Mouse (Mus musculus): ENCODE measurements around the gene Dhx32.

Gene Dhx32

GRCm38 (mm10) chr7:133775796-133776625 is 6.5 kb downstream of the Dhx32 start:
- in situ Hi-C loops (cut with MboI, MseI), result loop anchor here in 1 of 2 experiments (5.0 to 25.0 kb wide), 2 partner anchors 69 to 1861 kb away; partner anchors contain the start of gene Bccip

DNA sequence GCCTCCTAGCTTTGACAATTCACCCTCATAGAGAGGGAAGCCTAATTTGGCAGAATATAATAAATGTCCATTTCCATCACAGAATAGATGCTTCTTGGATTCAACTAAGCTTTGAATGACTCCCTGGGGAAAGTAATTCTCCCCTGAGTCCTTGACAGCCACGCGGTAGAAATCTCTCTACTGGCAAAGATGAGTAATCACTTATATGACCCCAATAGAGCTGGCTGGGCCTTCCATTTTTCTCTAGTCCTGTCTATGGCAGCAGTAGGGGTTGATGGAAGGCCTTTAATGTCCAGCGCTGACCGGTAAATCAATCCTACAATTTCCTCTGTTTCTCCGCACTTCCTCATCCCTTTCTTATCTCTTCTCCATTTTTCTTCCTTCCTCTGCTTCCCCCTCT is 7.3 kb downstream of the Dhx32 start:
- in situ Hi-C loops (cut with MboI, MseI), result loop anchor here in 1 of 2 experiments (5.0 to 25.0 kb wide), 2 partner anchors 68 to 1862 kb away; partner anchors contain the start of gene Bccip

GRCm38 (mm10) chr7:133768517-133768916 is 14.0 kb downstream of the Dhx32 start:
- in situ Hi-C loops (cut with MboI, MseI), result no loop called here

- in situ Hi-C loops (cut with MboI, MseI), result no loop called here
Observed at GRCm38 (mm10) chr7:133768027-133768426, 14.5 kb downstream of the Dhx32 start.

- in situ Hi-C loops (cut with MboI, MseI), result no loop called here
Observed at GRCm38 (mm10) chr7:133765849-133766243, 16.7 kb downstream of the Dhx32 start.

- in situ Hi-C loops (cut with MboI, MseI), result no loop called here
Observed at GRCm38 (mm10) chr7:133765240-133765848, 17.2 kb downstream of the Dhx32 start.

DNA sequence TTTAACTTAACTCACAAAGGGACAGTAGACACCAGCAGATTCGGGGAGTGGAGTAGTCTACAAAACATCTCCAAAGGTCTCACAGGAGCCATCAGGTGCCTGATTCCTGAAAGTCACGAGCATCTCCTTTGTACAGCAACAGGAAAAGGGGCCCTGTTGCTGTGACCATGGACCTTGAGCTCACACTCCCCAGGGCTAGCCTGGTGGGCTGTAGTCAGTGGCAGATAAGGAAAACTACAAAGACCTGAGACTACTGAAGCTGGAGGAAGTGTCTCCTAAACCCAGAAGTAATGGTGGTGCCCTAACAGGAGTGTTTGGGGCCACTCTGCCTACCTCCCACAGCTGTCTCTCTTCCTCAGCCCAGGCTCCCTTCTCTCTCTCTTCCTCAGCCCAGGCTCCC is 18.1 kb downstream of the Dhx32 start:
- in situ Hi-C loops (cut with MboI, MseI), result no loop called here

GRCm38 (mm10) chr7:133762696-133763095 is 19.8 kb downstream of the Dhx32 start:
- in situ Hi-C loops (cut with MboI, MseI), result no loop called here

- in situ Hi-C loops (cut with MboI, MseI), result no loop called here
Observed at GRCm38 (mm10) chr7:133759611-133760353, 22.7 kb downstream of the Dhx32 start.

- in situ Hi-C loops (cut with MboI, MseI), result no loop called here
Observed at GRCm38 (mm10) chr7:133758716-133759115, 23.8 kb downstream of the Dhx32 start.

DNA sequence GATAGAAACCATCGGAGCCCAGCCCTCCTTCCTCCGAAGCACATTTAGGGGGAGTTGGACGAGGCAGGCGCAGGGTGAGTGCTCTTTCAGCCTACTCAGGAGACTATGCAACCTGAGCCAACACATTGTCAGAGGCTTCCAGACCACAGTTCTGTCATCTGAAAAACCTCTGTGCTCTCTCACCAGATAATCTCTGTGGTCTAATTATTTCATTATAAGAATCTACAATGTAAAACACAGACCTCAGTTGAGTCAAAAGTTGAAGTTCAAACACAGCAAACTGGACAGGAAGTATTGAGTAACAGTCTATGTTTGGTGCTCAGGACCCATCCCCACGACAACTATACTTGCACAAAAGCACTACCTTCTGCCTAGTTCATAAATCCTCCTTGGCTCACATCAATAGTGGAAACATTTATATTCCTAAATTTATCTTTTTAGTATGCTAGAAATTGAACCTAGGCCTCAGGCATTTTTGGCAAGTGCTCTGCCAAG is 24.5 kb downstream of the Dhx32 start:
- in situ Hi-C loops (cut with MboI, MseI), result no loop called here

- in situ Hi-C loops (cut with MboI, MseI), result no loop called here
Observed at GRCm38 (mm10) chr7:133751163-133751562, 31.4 kb downstream of the Dhx32 start.

GRCm38 (mm10) chr7:133750666-133751065 is 31.9 kb downstream of the Dhx32 start:
- in situ Hi-C loops (cut with MboI, MseI), result no loop called here

DNA sequence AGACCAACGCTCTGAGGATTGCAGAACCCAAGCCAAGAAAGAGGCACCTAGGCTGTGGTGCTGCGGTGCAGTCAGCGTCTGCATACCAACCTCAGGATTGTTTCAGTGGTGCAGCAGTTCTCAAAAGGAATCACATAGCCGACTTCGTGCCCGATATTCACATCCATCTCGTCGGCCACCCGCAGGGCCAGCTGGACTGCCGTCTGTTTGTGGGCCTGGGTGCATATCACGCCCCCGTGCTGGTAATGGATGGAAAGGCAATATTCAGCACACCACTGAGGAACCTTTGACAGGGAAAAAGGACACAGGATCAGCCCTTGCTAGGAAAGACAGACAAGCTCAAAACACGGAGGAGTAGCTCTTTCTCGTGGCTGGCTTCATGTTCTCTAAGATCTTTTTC is 33.8 kb downstream of the Dhx32 start:
- in situ Hi-C loops (cut with MboI, MseI), result loop anchor here in 1 of 2 experiments (10.0 kb wide), 1 partner anchor 704 kb away; no protein-coding TSS in a partner anchor

- in situ Hi-C loops (cut with MboI, MseI), result loop anchor here in 1 of 2 experiments (10.0 kb wide), 1 partner anchor 703 kb away; no protein-coding TSS in a partner anchor
Observed at GRCm38 (mm10) chr7:133747372-133747771, 35.2 kb downstream of the Dhx32 start.

DNA sequence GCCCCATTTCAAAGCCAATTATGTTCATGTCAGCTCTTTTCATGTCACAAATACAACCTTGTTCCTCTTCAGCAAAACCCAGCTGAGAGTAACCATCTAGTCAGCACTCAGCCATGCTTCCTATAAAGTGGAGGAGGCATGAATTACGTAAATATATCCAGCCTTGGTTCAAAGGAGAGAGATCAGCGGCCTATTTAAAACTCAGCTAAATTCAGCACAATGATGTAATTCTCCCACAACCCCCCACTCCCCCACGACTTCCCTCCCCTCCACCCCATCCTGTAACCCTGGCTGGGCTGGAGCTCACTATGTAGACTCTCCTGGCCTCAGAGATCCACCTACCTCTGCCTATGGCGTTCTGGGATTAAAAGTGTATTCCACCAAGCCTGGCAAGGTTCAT is 37.8 kb downstream of the Dhx32 start:
- in situ Hi-C loops (cut with MboI, MseI), result loop anchor here in 1 of 2 experiments (10.0 kb wide), 1 partner anchor 700 kb away; no protein-coding TSS in a partner anchor

- in situ Hi-C loops (cut with MboI, MseI), result loop anchor here in 1 of 2 experiments (10.0 kb wide), 1 partner anchor 699 kb away; no protein-coding TSS in a partner anchor
Observed at GRCm38 (mm10) chr7:133744209-133744608, 38.3 kb downstream of the Dhx32 start.

GRCm38 (mm10) chr7:133743611-133744010 is 38.9 kb downstream of the Dhx32 start:
- in situ Hi-C loops (cut with MboI, MseI), result loop anchor here in 1 of 2 experiments (10.0 kb wide), 1 partner anchor 699 kb away; no protein-coding TSS in a partner anchor

- in situ Hi-C loops (cut with MboI, MseI), result loop anchor here in 1 of 2 experiments (10.0 kb wide), 1 partner anchor 698 kb away; no protein-coding TSS in a partner anchor
Observed at GRCm38 (mm10) chr7:133742530-133743325, 39.8 kb downstream of the Dhx32 start.

DNA sequence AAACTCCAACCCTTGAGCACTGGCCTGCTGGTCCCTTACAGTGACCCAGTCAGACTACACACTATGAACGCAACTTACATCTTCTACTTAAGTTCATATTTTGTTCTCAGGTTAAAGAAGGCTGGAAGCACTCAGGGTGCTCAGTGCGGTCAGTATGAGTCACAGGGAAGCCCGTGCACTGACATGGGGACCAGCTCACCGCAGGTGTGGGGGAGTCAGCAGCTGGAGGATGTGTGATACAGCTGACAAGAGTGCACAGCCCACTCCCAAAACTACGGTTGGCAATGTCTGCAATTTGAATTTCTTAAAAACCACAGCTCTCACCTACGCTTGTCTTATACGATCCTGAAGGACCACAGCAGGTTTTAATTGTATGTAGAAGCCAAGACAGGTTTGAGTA is 42.0 kb downstream of the Dhx32 start:
- in situ Hi-C loops (cut with MboI, MseI), result loop anchor here in 1 of 2 experiments (10.0 kb wide), 1 partner anchor 696 kb away; no protein-coding TSS in a partner anchor
